Mouse (Mus musculus) liver, embryonic 12.5 days (tissue): Measurements from ENCODE around the gene Olfr458. TPM values are rescaled to one million over a fixed set of nuclear protein-coding genes. Genes with fewer than 3 reads are reported as not detected.

ENCODE experiments used
- ATAC-seq: fragments of 200-750 bp; cut with Nextera tagmentation; 2 replicates; pipeline ENCODE4 v1.8.0; 2017; ENCODE audit warnings: moderate number of reproducible peaks, mild to moderate bottlenecking, moderate library complexity
- H3K27ac ChIP-seq: fragments of 300-500 bp; sonication (generic); 2 replicates; pipeline ENCODE4 v1.5.1; 2016; ENCODE audit warnings: mild to moderate bottlenecking
- H3K27me3 ChIP-seq: fragments of 300-500 bp; sonication (generic); replicated peaks from 2 replicates; pipeline ENCODE4 v1.6.1; 2016; ENCODE audit warnings: mild to moderate bottlenecking, moderate library complexity
- H3K36me3 ChIP-seq: fragments of 300-500 bp; sonication (generic); 2 replicates; pipeline ENCODE4 v1.6.1; 2016; ENCODE audit warnings: mild to moderate bottlenecking, moderate library complexity
- H3K4me1 ChIP-seq: fragments of 300-500 bp; sonication (generic); 2 replicates; pipeline ENCODE4 v1.6.1; 2016
- H3K4me2 ChIP-seq: fragments of 300-500 bp; sonication (generic); 2 replicates; pipeline ENCODE4 v1.6.1; 2016; ENCODE audit warnings: mild to moderate bottlenecking, moderate library complexity
- H3K4me3 ChIP-seq: fragments of 300-500 bp; sonication (generic); 2 replicates; pipeline ENCODE4 v1.5.1; 2016; ENCODE audit warnings: mild to moderate bottlenecking, moderate library complexity
- H3K9ac ChIP-seq: fragments of 300-500 bp; sonication (generic); 2 replicates; pipeline ENCODE4 v1.6.1; 2016; ENCODE audit warnings: mild to moderate bottlenecking, moderate library complexity
- H3K9me3 ChIP-seq: fragments of 300-500 bp; sonication (generic); replicated peaks from 2 replicates; pipeline ENCODE4 v1.6.1; 2016; ENCODE audit warnings: mild to moderate bottlenecking, moderate library complexity
- WGBS: fragments of 180-500 bp; shearing (Covaris S2); methylation state at CpG from one replicate; pipeline ENCODE4 v1.1.7; 2016; ENCODE audit not compliant: insufficient replicate concordance; 5-methylcytosine and 5-hydroxymethylcytosine counted together
- polyA plus RNA-seq: library from polyadenylated mRNA; unstranded; fragments of >200 nt; fragmentation: Nextera tagmentation; extraction: Ambion mirVana; gene quantifications from 2 replicates; pipeline ENCODE4 v1.2.1, GENCODE M21; 2016

The Olfr458 gene
- polyA plus RNA-seq, 1 experiment from 2014 or later, result not detected

DNA sequence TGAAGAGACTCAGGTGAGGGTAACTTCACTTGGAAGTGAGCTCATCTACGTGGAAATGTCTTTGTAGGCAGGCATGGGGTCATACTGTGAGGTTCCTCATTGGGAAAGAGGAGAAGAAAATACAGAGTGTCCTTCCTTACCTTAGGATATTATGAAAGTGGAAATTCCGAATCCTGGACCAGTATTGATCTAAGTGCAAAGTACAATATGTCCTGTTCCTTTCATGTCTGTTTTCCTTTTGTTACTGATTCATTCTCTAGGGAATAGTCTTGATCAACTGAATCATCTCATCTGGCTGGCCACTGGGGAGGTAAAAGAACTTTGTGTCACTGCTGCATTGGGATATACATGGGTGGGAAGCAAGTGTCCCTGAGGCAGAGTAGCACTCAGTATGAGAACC is 29.5 kb downstream of the Olfr458 start:
- WGBS, result 47% methylated on average over 2 of the region's 2 CpGs

DNA sequence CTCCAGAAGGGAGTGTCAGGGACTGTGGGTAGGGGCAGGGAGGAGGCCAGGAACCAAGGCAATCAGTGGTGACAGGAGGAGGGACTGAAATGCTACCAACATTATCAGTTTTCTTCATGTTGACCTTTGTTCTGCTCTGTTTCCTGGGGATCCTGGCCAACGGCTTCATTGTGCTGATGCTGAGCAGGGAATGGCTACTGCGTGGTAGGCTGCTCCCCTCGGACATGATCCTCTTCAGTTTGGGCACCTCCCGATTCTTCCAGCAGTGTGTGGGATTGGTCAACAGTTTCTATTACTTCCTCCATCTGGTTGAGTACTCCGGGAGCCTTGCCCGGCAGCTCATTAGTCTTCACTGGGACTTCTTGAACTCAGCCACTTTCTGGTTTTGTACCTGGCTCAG is 30.6 kb downstream of the Olfr458 start, which contains the start of gene Tas2r126:
Tas2r126 (plus strand) TSS at position 90 of the 400 bp plus-strand sequence.
- no peak within 1 kb of the TSS for H3K4me2 ChIP-seq
- no peaks in the 10 kb centered on the region for H3K4me1 ChIP-seq
- no peak within 1 kb of the TSS for H3K9ac ChIP-seq
- H3K36me3 ChIP-seq, result no peaks in the 10 kb centered on the region
- no peak for ATAC-seq
- no peak within 1 kb of the TSS for H3K4me3 ChIP-seq
- 40% methylated on average over 6 of the region's 6 CpGs for WGBS
- H3K27me3 ChIP-seq, result no peaks in the 10 kb centered on the region
- H3K9me3 ChIP-seq, result no peaks in the 10 kb centered on the region
- H3K27ac ChIP-seq, result no peak within 1 kb of the TSS

More for the DNA sequence above, 29.5 kb downstream of the Olfr458 start:
- Histone ChIP-seq H3K27ac (no peak overlapping the region), H3K9ac (no peak overlapping the region), H3K9me3 (no peaks in the 10 kb centered on the region), H3K36me3 (no peaks in the 10 kb centered on the region), H3K4me1 (no peaks in the 10 kb centered on the region), H3K4me2 (no peak overlapping the region), H3K27me3 (no peaks in the 10 kb centered on the region), H3K4me3 (no peak overlapping the region)
- ATAC-seq, result no peak

DNA sequence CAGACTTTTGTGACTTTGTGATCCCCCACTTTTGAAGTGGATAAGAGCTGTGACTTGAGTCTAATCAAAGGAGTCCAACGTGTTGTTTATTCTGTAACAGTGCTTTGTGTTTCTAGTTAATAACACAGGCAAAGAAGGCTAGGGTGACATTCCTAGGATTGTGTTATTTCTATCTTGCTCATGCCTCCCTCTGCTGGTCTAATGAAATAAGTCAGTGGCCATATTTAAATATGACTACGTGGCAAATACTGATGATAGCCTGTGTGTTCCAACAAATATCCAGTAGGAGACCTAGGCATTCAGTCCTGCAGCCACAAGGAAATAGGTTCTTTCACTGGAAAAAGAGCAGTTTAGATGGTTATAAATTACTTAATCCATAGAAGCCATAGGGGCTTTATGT is 31.4 kb downstream of the Olfr458 start:
- Histone ChIP-seq H3K36me3 (no peaks in the 10 kb centered on the region), H3K9me3 (no peaks in the 10 kb centered on the region), H3K27ac (no peak overlapping the region), H3K4me2 (no peak overlapping the region), H3K4me1 (no peaks in the 10 kb centered on the region), H3K4me3 (no peak overlapping the region), H3K9ac (no peak overlapping the region), H3K27me3 (no peaks in the 10 kb centered on the region)
- ATAC-seq, result no peak
- 49% methylated on average over 2 of the region's 2 CpGs for WGBS

DNA sequence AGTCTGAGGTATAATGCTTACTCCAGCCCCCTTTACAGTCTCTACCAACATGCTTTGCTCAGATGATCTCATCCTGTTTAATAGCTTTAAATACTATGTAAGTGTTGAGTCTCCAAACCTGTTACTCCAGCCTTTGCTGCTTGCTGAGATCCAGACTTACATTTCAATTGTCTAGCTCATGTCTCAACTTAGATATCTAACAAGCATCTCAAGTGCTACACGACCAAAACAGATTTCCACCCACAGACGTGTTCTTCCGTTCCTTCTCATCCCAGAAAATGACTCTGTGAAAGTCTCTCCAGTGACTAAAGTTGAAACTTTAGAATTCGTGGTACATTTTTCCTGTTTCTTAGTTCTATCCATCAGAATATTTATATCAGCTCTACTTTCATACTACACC is 38.7 kb downstream of the Olfr458 start:
- no peak for ATAC-seq
- Histone ChIP-seq H3K4me1 (no peaks in the 10 kb centered on the region), H3K4me2 (no peak overlapping the region)

DNA sequence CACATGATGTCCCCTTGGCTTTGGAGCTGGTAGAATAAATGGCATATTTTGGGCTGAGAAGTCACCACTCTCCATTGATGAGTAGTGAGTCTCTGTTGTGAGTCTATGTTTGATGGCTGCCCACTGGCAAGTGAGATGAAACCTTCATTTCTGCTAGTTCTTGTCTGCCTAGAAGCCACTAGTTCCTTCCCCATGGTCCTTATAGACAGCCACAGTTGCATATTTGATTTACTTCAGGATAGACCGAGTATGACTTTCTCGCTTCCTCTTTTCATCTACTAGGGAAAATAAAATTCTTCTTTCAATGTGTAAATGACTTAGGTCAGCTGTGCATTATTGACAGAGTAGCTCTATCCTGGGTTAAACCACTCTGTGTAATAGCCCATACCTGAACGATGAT is 40.5 kb downstream of the Olfr458 start:
- WGBS, result 66% methylated on average over 3 of the region's 3 CpGs
- Histone ChIP-seq H3K4me1 (no peaks in the 10 kb centered on the region), H3K36me3 (no peaks in the 10 kb centered on the region), H3K4me2 (no peak overlapping the region), H3K9me3 (no peaks in the 10 kb centered on the region), H3K4me3 (no peak overlapping the region), H3K27ac (no peak overlapping the region), H3K9ac (no peak overlapping the region), H3K27me3 (no peaks in the 10 kb centered on the region)
- ATAC-seq, result no peak

More for the DNA sequence above, 38.7 kb downstream of the Olfr458 start:
- H3K27ac ChIP-seq, result no peak overlapping the region
- no peaks in the 10 kb centered on the region for H3K9me3 ChIP-seq
- no peak overlapping the region for H3K4me3 ChIP-seq
- H3K36me3 ChIP-seq, result no peaks in the 10 kb centered on the region
- WGBS, result 62% methylated on average over 4 of the region's 4 CpGs
- no peak overlapping the region for H3K9ac ChIP-seq
- H3K27me3 ChIP-seq, result no peaks in the 10 kb centered on the region

DNA sequence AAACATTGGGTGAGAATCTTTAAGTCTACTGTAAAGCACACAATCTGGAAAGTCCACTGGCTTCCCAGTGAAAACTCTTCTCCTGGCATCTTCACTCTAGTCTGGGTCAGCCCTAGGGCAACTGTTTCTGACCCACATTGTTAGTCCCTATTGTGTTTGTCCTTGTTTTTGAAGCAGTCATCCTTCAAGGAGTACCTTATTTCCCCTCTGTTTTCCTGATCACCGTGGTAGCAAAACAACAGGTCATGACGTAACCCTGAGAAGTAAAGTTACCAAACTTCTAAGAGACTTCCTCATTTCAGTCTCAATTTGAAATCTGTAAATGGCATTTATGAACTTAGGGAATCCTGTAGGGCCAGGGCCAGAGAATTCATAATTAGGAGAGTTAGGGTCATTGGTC is 43.6 kb downstream of the Olfr458 start:
- H3K4me1 ChIP-seq, result no peaks in the 10 kb centered on the region
- H3K4me2 ChIP-seq, result no peak overlapping the region
- H3K4me3 ChIP-seq, result no peak overlapping the region
- H3K9me3 ChIP-seq, result no peaks in the 10 kb centered on the region
- no peaks in the 10 kb centered on the region for H3K27me3 ChIP-seq
- 37% methylated on average over 2 of the region's 2 CpGs for WGBS
- ATAC-seq, result no peak
- H3K9ac ChIP-seq, result no peak overlapping the region
- H3K27ac ChIP-seq, result no peak overlapping the region
- H3K36me3 ChIP-seq, result no peaks in the 10 kb centered on the region

DNA sequence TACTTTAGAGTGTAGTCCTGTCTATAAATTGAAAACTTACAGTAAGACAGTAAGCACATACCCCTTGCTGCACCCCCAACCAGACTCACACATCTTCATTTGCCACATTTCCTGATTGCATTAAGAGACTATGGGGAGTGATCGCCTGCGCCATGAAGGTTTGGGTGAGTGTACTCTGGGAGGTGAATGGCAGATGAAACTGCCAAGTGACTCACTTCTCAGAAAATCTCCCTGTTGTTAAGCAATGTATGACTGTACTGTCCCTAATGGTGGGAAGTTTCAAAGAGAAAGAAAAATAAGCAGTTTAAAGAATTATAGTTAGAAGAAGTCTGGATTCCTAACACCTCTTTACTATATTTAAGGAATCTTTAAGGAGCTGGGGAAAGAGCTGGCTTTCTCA is 45.6 kb downstream of the Olfr458 start:
- H3K9ac ChIP-seq, result no peak overlapping the region
- no peaks in the 10 kb centered on the region for H3K9me3 ChIP-seq
- no peaks in the 10 kb centered on the region for H3K27me3 ChIP-seq
- H3K27ac ChIP-seq, result no peak overlapping the region
- H3K36me3 ChIP-seq, result no peaks in the 10 kb centered on the region
- no peaks in the 10 kb centered on the region for H3K4me1 ChIP-seq
- no peak overlapping the region for H3K4me3 ChIP-seq
- no peak for ATAC-seq
- no peak overlapping the region for H3K4me2 ChIP-seq
- WGBS, result 77% methylated on average over 2 of the region's 2 CpGs

Other genes starting within 250 kb of the Olfr458 start
- not detected in 2 replicates for gene Tas2r144, start 249.9 kb downstream of the Olfr458 start, polyA plus RNA-seq
- gene Gstk1, start 219.3 kb downstream of the Olfr458 start, polyA plus RNA-seq, result 7.3 and 8.3 TPM in 2 replicates
- gene Tmem139, start 203.2 kb downstream of the Olfr458 start, polyA plus RNA-seq, result not detected in 2 replicates
- gene Casp2, start 200.2 kb downstream of the Olfr458 start, polyA plus RNA-seq, result 34.4 and 36.0 TPM in 2 replicates
- gene Clcn1, start 178.5 kb downstream of the Olfr458 start, polyA plus RNA-seq, result 0.12 TPM in 1 of 2 replicates, not detected in the other
- not detected in 2 replicates for gene Fam131b, start 140.6 kb downstream of the Olfr458 start, polyA plus RNA-seq
- 66.3 and 66.5 TPM in 2 replicates for gene Zyx, start 115.6 kb downstream of the Olfr458 start, polyA plus RNA-seq
- 2.6 and 3.4 TPM in 2 replicates for gene Epha1, start 91.9 kb downstream of the Olfr458 start, polyA plus RNA-seq
- gene Tas2r143, start 65.0 kb downstream of the Olfr458 start, polyA plus RNA-seq, result not detected in 2 replicates
- gene Tas2r135, start 59.8 kb downstream of the Olfr458 start, polyA plus RNA-seq, result not detected in 2 replicates
- gene Tas2r126, start 30.7 kb downstream of the Olfr458 start, polyA plus RNA-seq, result not detected in 2 replicates
- not detected in 2 replicates for gene Olfr457, start 11.1 kb upstream of the Olfr458 start, polyA plus RNA-seq
- gene Olfr456, start 22.0 kb upstream of the Olfr458 start, polyA plus RNA-seq, result not detected in 2 replicates
- gene Olfr455, start 82.4 kb upstream of the Olfr458 start, polyA plus RNA-seq, result not detected in 2 replicates
- not detected in 2 replicates for gene Tcaf3, start 132.5 kb upstream of the Olfr458 start, polyA plus RNA-seq
- gene Tcaf2, start 180.1 kb upstream of the Olfr458 start, polyA plus RNA-seq, result 0.46 and 0.53 TPM in 2 replicates
- gene Tcaf1, start 244.9 kb upstream of the Olfr458 start, polyA plus RNA-seq, result 10.1 and 10.2 TPM in 2 replicates